Mouse (Mus musculus) naive thymus-derived CD4-positive, alpha-beta T cell, adult 2 months (primary cell): ENCODE data around the gene Kat5.
A peak's percentile ranks its signal among the peaks of the same experiment; 100 is the strongest.

Experiments
- DNase-seq: peaks from one replicate; pipeline ENCODE4 v3.0.0-alpha.2; 2011; ENCODE audit warnings: low read depth

Kat5 gene

GRCm38 (mm10) chr19:5609547-5610404, at the start of gene Kat5:
TSS of gene Kat5 (minus strand) at chr19:5610237.
- DNase-seq: peak; percentile 95

- DNase-seq: no peak
Observed at GRCm38 (mm10) chr19:5654720-5655298, 44.8 kb upstream of the Kat5 start.

- DNase-seq: no peak
Observed at GRCm38 (mm10) chr19:5653969-5654719, 44.1 kb upstream of the Kat5 start.

GRCm38 (mm10) chr19:5652570-5652969, 42.5 kb upstream of the Kat5 start:
- no peak for DNase-seq

DNA sequence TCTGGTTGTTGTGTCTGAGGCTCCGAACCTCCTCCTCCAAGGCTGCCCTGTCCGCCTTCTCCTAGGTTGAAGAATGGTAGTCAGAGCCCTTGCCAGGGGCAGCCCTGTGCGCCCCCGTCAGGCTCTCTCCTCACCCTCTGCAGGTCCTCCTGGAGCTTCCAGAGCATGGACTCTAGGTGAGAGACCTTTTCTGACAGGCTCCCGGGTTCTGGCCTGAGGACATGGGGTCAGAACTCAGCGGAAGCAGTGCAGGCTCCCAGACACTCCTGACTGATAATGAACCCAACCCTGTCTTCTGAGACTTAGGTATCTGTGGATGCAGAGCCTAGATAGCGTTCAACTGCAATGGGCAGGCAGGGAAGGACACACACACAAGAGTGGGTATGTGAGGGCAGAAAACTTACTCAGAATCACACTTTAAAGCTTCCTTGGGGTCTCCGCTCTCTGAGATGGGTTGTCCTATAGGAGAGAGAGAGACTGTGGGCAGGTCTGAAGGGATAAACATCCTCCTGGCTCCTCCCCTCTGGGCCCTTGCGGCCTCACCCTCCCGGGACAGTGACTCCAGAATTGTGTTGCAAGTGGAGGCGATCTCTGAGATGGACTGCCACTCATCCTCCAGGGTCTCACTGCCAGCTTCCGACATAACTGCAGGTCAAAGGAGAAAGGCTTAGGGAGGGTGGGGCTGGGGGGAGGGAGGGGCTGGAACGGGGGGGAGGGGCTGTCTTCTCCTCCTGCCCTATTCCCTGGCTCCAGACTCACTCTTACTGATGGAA, 41.7 kb upstream of the Kat5 start:
- no peak for DNase-seq

GRCm38 (mm10) chr19:5649298-5649741, 39.3 kb upstream of the Kat5 start:
- no peak for DNase-seq

DNA sequence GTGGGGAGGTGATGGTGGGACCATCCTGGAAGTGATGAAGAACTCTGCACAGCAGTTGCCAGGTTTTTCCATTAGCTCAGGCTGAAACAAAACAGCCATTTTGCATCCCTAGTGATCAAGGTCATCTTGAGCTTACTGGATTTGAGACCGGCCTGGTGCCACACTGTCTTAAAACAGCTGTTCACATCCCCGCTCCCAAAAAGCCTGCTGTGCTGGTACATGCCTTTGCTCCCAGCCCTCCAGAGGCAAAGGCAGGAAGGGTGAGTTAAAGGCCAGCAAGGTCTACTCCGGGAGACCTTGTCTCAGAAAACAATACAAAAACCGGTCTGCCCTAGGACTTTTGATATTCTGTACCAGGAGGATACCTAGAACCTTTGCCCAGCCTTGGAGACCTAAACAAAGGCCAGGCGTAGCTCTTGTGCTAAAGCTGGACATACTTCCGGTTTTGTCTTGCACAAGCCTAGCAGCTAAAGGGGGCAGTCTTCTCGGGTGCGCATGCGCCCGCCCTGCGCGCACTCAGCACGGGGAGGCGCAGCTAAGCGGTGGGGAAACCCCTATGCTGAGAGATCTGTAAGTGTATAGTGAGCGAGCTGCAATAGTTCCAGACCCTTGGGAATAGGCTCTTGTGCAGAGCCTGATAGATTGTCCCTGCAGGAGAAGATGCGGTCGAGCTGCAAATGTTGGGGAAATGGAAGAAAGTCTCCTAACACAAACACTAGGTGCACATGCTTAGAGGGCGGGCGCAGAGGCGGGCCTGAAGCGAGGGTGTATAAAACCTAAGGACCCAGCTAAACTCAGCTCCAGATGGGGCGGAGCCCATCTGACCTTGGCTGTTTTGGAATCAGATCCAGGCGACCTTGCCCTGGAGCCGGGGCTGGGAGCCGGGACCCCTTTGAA, 38.6 kb upstream of the Kat5 start:
- DNase-seq: peak; percentile 91

DNA sequence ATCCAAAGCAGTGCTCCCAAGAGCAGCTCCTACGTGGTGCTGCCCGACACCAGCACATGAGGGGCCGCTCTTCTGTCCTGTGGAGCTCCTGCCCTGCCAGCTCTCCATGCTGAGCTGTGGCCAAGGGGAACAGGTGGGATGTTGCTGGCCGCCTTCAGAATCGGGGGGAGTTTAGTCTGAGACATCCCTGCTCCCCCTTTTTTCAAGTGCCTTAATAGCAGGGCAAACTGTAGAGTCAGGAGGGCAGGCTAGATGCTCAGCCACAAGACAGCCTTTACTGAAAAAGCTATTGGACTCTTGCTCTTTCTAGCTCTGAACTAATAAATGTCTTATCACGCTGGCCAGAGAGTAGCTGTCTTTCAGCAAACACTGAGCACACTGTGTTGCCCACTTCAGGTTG, 37.8 kb upstream of the Kat5 start:
- DNase-seq: no peak

DNA sequence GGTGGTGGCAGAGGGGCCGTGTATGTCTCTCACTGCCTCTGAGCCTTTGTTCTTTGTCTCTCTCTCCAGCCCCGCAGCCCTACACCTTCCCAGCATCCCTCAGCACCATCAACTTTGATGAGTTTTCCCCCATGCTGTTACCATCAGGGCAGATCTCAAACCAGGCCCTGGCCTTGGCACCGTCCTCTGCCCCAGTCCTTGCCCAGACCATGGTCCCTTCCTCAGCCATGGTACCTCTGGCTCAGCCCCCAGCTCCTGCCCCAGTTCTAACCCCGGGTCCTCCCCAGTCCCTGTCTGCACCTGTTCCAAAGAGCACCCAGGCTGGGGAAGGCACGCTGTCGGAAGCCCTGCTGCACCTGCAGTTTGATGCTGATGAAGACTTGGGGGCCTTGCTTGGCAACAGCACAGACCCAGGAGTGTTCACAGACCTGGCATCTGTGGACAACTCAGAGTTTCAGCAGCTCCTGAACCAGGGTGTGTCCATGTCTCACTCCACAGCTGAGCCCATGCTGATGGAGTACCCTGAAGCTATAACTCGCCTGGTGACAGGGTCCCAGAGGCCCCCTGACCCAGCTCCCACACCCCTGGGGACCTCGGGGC, 36.8 kb upstream of the Kat5 start:
- DNase-seq: no peak

DNA sequence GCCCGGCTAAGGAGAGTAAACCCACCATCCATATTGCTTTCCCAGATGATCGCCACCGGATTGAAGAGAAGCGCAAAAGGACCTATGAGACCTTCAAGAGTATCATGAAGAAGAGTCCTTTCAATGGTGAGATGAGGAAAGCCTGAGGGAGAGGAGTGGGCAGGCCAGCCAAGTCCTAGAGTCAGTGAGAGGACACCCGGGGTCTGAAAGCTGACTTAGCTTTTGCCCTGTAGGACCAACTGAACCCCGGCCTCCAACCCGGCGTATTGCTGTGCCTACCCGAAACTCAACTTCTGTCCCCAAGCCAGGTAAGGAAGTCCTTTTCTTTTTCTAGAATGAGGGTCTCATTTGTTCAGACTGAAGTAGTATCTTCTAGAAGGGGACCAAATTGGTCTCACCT, 35.2 kb upstream of the Kat5 start:
- no peak for DNase-seq

- no peak for DNase-seq
Observed at GRCm38 (mm10) chr19:5641641-5642040, 31.6 kb upstream of the Kat5 start.

DNA sequence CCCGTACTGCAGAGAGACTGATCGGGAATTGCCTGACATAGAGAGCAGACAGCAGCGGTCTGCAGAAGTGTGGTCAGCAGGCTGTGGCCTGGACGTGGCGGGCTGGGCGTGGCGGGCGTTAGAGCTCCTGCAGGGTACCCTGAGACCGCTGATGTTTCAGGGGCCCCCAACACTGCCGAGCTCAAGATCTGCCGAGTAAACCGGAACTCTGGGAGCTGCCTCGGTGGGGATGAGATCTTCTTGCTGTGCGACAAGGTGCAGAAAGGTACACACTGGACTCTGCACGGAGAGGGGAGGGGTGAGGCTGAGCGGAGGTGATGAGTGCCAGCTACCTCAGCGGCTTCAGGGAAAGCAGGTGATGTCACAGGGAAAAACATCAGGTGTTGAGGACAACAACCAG, 31.0 kb upstream of the Kat5 start:
- DNase-seq: no peak

DNA sequence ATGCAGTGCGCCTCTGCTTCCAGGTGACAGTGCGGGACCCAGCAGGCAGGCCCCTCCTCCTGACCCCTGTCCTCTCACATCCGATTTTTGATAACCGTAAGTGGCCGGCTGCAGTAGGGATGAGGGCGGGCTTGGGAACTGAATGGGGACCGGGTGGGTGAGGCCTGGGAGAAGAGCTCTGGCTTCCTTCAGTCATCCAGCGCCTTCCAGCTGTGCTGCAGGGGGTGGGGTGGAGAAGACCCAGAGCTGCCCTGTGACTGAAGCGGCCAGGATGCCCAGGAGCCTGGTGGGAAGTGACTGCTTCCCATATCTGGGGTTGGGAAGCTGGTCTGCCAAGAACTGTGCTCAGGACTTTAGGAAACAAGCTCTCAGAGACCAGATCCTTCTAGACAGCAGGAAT, 30.3 kb upstream of the Kat5 start:
- no peak for DNase-seq

DNA sequence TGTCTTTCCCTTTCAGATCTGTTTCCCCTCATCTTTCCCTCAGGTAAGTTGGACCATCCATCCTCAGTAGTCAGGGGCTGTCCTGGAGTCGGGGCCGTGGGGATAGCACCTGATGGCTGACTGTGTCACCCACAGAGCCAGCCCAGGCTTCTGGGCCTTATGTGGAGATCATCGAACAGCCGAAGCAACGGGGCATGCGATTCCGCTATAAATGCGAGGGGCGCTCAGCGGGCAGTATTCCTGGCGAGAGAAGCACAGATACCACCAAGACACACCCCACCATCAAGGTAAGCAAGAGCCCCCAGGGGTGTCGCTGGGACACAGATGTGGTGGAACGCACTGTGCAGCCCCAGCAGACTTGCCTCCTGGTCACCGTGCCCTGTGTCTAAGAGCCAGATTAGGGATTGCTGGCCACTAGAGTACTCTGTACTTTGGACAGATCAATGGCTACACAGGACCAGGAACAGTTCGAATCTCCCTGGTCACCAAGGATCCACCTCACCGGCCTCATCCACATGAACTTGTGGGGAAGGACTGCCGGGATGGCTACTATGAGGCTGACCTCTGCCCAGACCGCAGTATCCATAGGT, 28.5 kb upstream of the Kat5 start:
- DNase-seq: no peak

- peak; percentile 92 for DNase-seq
Observed at GRCm38 (mm10) chr19:5637069-5638047, 27.3 kb upstream of the Kat5 start, which contains the start of gene Rela. TSS of gene Rela (plus strand) at chr19:5637483.

DNA sequence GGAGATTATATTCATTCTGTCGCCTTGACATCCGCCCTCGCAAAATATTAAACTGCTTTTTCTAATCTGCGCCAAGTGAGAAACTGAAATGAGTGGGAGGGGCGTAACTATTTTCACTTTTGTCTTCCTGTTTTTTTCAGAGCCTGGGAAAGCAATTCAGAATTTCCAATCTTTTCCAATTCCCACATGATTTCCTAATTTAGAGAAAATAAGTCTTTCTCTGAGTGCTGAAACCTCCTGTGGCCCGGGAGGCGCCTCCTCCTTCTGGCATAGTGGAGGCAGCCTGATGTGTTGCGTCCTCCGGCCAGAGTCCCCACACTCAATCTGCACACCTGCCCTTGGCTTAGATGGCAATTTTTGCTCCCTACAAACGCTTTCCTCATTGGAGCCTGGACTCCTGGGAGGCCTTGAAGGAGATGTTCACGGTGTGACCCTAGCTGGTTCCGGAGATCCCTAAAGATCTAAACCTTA, 26.6 kb upstream of the Kat5 start:
- no peak for DNase-seq

DNA sequence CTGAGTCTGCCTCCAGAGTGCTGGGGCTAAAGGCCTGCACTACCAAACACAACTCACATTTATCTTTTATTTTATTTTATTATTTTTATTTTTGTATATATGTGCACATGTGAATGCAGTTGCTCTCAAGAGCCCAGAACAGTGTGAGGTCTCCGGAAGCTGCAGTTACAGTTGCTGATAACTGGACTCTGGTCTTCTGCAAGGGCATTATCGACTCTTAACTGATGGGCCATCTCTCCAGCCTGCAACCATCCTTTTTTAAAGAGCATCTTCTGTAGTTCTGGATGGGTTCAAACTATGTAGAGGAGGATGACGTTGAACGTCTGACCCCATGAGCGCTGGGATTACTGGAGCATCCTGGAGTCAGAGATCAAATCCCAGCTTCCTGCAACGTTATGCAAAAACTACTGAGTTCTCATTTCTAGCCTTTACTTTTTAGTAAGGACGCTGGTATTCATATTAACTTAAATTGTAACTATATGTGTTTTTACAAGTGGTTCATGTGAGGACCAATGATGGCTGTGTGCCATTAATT, 26.1 kb upstream of the Kat5 start:
- no peak for DNase-seq

- no peak for DNase-seq
Observed at GRCm38 (mm10) chr19:5632120-5632519, 22.1 kb upstream of the Kat5 start.

DNA sequence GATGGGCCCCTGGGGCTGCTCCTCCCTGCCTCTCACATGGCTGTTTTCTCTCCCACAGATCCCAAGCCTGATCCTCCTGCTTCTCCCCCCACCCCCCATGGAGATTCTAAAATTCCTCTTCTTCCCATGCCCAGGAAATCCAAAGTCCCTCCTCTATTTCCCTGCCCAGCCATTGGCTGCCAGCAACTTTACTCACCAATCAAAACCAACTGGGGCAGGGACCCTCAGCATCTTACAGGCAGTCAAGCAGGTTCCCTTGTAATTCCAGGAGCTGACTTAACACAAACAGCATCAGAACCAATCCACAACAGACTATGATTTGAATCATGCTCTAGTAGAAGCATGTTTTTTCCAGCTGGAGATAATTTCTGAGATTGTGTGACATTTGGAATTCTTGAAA, 19.9 kb upstream of the Kat5 start:
- no peak for DNase-seq
